Mouse (Mus musculus) urinary bladder, postnatal 36 days (tissue): Measurements from ENCODE around the gene Muc5b.
"Not testable (repeated sequence)": the region's sequence is repeated elsewhere in the genome, so short reads cannot be mapped to it uniquely, and the experiment has no call there.

Experiments used
- DNase-seq, 2 experiments: peaks; one replicate each; pipeline ENCODE4 v3.0.0; 2022; ENCODE audit warnings: low spot score in 2 of 2, mixed read lengths in 1 of 2

Gene Muc5b

GRCm38 (mm10) chr7:141838779-141839178, at the start of gene Muc5b:
Gene Muc5b, plus strand, starts transcription at chr7:141839070.
- no peak for DNase-seq

GRCm38 (mm10) chr7:141794251-141794650, 44.6 kb upstream of the Muc5b start:
- DNase-seq, result no peak

- no peak for DNase-seq
These were observed 35.7 kb upstream of the Muc5b start for GRCm38 (mm10) chr7:141803206-141803605.

- DNase-seq, result no peak
These were observed 33.5 kb upstream of the Muc5b start for GRCm38 (mm10) chr7:141805384-141805783.

GRCm38 (mm10) chr7:141807823-141808222, 31.0 kb upstream of the Muc5b start:
- not testable (repeated sequence) for DNase-seq

- DNase-seq, result not testable (repeated sequence)
These were observed 28.9 kb upstream of the Muc5b start for GRCm38 (mm10) chr7:141809933-141810332.

GRCm38 (mm10) chr7:141813321-141813720, 25.5 kb upstream of the Muc5b start:
- DNase-seq, result no peak

- no peak for DNase-seq
These were observed 23.5 kb upstream of the Muc5b start for GRCm38 (mm10) chr7:141815361-141815760.

- no peak for DNase-seq
These were observed 21.4 kb upstream of the Muc5b start for GRCm38 (mm10) chr7:141817355-141818075.

- DNase-seq, result no peak
These were observed 20.6 kb upstream of the Muc5b start for GRCm38 (mm10) chr7:141818267-141818666.

GRCm38 (mm10) chr7:141822582-141823261, 16.1 kb upstream of the Muc5b start:
- no peak for DNase-seq

GRCm38 (mm10) chr7:141823699-141824098, 15.2 kb upstream of the Muc5b start:
- no peak for DNase-seq

GRCm38 (mm10) chr7:141824398-141824797, 14.5 kb upstream of the Muc5b start:
- DNase-seq, result no peak

GRCm38 (mm10) chr7:141835941-141836340, 2.9 kb upstream of the Muc5b start:
- DNase-seq, result no peak

GRCm38 (mm10) chr7:141836423-141836822, 2.4 kb upstream of the Muc5b start:
- DNase-seq, result no peak

GRCm38 (mm10) chr7:141840354-141840753, 1.5 kb downstream of the Muc5b start:
- no peak for DNase-seq

- DNase-seq, result no peak
These were observed 22.2 kb downstream of the Muc5b start for GRCm38 (mm10) chr7:141861046-141861445.

- DNase-seq, result no peak
These were observed 30.8 kb downstream of the Muc5b start for GRCm38 (mm10) chr7:141869644-141870043.

- DNase-seq, result no peak
These were observed 31.7 kb downstream of the Muc5b start for GRCm38 (mm10) chr7:141870553-141870952.

- DNase-seq, result no peak
These were observed 36.0 kb downstream of the Muc5b start for GRCm38 (mm10) chr7:141874891-141875290.

- DNase-seq, result no peak
These were observed 39.9 kb downstream of the Muc5b start for GRCm38 (mm10) chr7:141878813-141879212.

GRCm38 (mm10) chr7:141892151-141892550, 53.3 kb downstream of the Muc5b start:
- DNase-seq, result no peak

- peak in 1 of 2 experiments; percentile 2 for DNase-seq
These were observed 63.0 kb downstream of the Muc5b start for GRCm38 (mm10) chr7:141901825-141902224.
